Mouse (Mus musculus) midbrain, embryonic 13.5 days (tissue): ENCODE results near the gene Tspan1. TPM values are rescaled to one million over a fixed set of nuclear protein-coding genes. Genes with fewer than 3 reads are reported as not detected.
A peak's percentile ranks its signal among the peaks of the same experiment; 100 is the strongest.

Source experiments
- ATAC-seq: fragments of 200-750 bp; cut with Nextera tagmentation; 2 replicates; pipeline ENCODE4 v1.8.0; 2017; ENCODE audit warnings: mild to moderate bottlenecking, moderate TSS enrichment, moderate library complexity
- H3K27ac ChIP-seq: fragments of 300-500 bp; sonication (generic); 2 replicates; pipeline ENCODE4 v1.5.1; 2015; ENCODE audit warnings: inconsistent platforms, mild to moderate bottlenecking, moderate library complexity
- H3K27me3 ChIP-seq: fragments of 300-500 bp; sonication (generic); 2 replicates; pipeline ENCODE4 v1.6.1; 2015; ENCODE audit warnings: mild to moderate bottlenecking, inconsistent platforms
- H3K36me3 ChIP-seq: fragments of 300-500 bp; sonication (generic); 2 replicates; pipeline ENCODE4 v1.6.1; 2015; ENCODE audit warnings: mild to moderate bottlenecking, inconsistent platforms
- H3K4me1 ChIP-seq: fragments of 300-500 bp; sonication (generic); replicated peaks from 2 replicates; pipeline ENCODE4 v1.6.1; 2015; ENCODE audit warnings: inconsistent platforms
- H3K4me2 ChIP-seq: fragments of 300-500 bp; sonication (generic); replicated peaks from 2 replicates; pipeline ENCODE4 v1.6.1; 2015; ENCODE audit warnings: moderate library complexity, mild to moderate bottlenecking, inconsistent platforms
- H3K4me3 ChIP-seq: fragments of 300-500 bp; sonication (generic); replicated peaks from 2 replicates; pipeline ENCODE4 v1.5.1; 2015; ENCODE audit warnings: mild to moderate bottlenecking, inconsistent platforms
- H3K9ac ChIP-seq: fragments of 300-500 bp; sonication (generic); replicated peaks from 2 replicates; pipeline ENCODE4 v1.6.1; 2015; ENCODE audit warnings: mild to moderate bottlenecking, inconsistent platforms
- H3K9me3 ChIP-seq: fragments of 300-500 bp; sonication (generic); 2 replicates; pipeline ENCODE4 v1.6.1; 2016; ENCODE audit warnings: mild to moderate bottlenecking, inconsistent platforms
- WGBS: fragments of 180-500 bp; shearing (Covaris S2); methylation state at CpG from one replicate; pipeline ENCODE4 v1.1.7; 2015; 5-methylcytosine and 5-hydroxymethylcytosine counted together
- polyA plus RNA-seq: library from polyadenylated mRNA; unstranded; fragments of >200 nt; fragmentation: Nextera tagmentation; extraction: Ambion mirVana; gene quantifications from 2 replicates; pipeline ENCODE4 v1.2.1, GENCODE M21; 2015

Gene Tspan1
- 0.11 TPM in 1 of 2 replicates, not detected in the other for polyA plus RNA-seq

GRCm38 (mm10) chr4:116167404-116167803 is at the start of gene Tspan1:
Gene Tspan1 (minus strand): TSS chr4:116167601.
- Histone ChIP-seq H3K4me3 (no peak within 1 kb of the TSS), H3K27me3 (no peaks in the 10 kb centered on the region), H3K27ac (no peak within 1 kb of the TSS), H3K4me1 (no peaks in the 10 kb centered on the region), H3K4me2 (no peak within 1 kb of the TSS), H3K9me3 (no peaks in the 10 kb centered on the region), H3K9ac (no peak within 1 kb of the TSS), H3K36me3 (no peaks in the 10 kb centered on the region)
- ATAC-seq, result no peak
- WGBS, result 42% methylated on average over 7 of the region's 7 CpGs

DNA sequence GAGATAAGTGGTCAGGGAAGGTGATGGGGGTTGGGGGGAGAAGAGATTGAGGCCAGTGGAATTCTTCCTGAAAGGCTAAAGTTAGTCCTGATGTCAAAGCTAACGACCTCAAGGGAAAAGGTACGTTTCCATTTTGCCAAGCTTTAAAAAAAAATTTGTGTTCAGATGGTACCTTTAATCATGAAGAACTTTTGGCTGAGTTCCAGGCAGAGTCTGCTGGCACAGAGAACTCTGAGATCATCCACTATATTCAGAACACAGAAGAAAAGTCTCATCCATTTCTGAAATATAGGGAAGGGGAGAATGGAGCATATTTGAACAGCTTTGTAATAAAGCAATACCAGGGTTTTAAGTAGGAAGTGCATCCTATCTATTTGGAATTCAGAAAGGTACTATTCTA is 49.6 kb upstream of the Tspan1 start:
- no peaks in the 10 kb centered on the region for H3K9me3 ChIP-seq
- no peak overlapping the region for H3K4me2 ChIP-seq
- H3K9ac ChIP-seq, result no peak overlapping the region
- no peak overlapping the region for H3K27ac ChIP-seq
- no peak overlapping the region for H3K4me3 ChIP-seq
- 68% methylated on average over 2 of the region's 2 CpGs for WGBS
- no peak for ATAC-seq
- H3K36me3 ChIP-seq, result no peaks in the 10 kb centered on the region
- no peaks in the 10 kb centered on the region for H3K27me3 ChIP-seq
- peaks cover 9% of the 10 kb centered on the region for H3K4me1 ChIP-seq

DNA sequence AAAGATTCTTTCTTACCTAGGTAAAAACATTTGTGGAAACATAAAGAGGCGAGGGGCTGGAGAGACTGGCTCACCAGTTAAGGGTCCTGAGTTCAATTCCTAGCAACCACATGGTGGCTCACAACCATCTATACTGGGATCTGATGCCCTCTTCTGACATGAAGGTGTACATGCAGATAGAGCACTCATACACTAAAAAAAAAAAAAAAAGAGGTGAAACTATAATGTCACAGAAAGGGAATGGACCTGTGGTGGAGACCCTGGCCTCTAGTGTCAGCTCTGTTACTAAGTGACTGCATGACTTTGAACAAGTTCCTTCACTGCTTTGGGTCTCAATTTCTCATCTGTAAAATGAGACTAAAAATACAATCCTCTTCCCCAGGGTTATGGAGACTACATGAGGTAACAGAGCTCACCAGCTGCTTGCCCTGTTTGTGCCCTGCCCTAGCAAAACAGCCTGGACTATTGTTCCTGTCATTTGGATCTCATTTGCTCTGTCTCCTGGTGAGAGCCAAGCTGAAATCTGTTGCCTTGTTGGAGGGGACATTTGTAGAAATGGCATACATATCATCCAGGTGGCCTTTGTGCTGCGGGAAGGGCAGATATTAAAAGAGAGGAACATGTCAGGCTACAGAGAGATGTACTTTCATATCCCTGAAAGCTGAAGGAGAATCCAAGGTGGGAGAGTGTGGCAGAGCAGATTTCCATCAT is 48.6 kb upstream of the Tspan1 start:
- 93% methylated on average over 2 of the region's 2 CpGs for WGBS
- Histone ChIP-seq H3K9ac (no peak overlapping the region), H3K4me2 (no peak overlapping the region), H3K9me3 (no peaks in the 10 kb centered on the region), H3K36me3 (no peaks in the 10 kb centered on the region), H3K4me1 (peaks cover 9% of the 10 kb centered on the region), H3K27me3 (no peaks in the 10 kb centered on the region), H3K4me3 (no peak overlapping the region), H3K27ac (no peak overlapping the region)
- ATAC-seq, result no peak

DNA sequence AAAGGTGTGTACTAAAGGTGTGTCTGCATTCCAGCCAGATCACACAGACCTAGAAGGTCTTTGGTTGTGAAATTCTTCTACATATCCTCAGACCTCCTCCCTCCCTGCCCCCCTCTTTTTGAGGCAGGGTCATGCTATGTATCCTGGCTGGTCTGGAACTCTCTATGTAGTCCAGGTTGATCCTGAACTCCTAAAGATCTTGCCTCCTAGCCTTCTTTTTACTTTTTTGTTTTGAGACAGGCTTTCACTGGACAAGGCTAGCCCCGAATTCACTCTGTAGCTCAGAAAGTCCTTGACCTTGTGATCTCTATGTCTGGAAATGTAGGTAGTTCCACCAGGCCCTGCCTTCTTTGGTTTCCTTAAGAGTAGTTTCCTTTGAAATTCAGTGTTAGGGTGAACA is 41.5 kb upstream of the Tspan1 start:
- H3K9me3 ChIP-seq, result no peaks in the 10 kb centered on the region
- 82% methylated on average over 1 of the region's 1 CpGs for WGBS
- H3K4me1 ChIP-seq, result no peaks in the 10 kb centered on the region
- H3K27me3 ChIP-seq, result no peaks in the 10 kb centered on the region
- no peaks in the 10 kb centered on the region for H3K36me3 ChIP-seq
- H3K9ac ChIP-seq, result no peak overlapping the region
- H3K27ac ChIP-seq, result no peak overlapping the region
- H3K4me2 ChIP-seq, result no peak overlapping the region
- no peak for ATAC-seq
- no peak overlapping the region for H3K4me3 ChIP-seq

DNA sequence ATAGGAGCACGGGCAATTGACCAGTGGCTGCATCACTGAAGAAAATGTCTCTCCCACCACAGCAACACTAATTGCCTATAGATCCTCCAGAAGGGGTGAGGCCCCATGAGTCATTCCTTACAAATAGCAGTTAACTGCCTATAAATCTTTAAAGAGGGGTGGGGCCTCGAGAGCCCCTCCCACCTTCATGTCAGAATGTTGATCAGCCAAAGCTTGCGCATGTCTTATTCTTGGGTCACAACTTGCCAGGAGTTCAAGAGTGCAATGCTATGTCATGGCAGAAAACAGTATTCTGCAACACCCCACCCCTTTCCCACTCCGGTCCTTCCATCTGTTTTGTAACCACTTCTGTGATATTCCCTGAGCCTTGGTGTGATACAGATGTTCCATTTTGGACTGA is 39.1 kb upstream of the Tspan1 start:
- Histone ChIP-seq H3K4me2 (no peak overlapping the region), H3K4me1 (no peaks in the 10 kb centered on the region), H3K27ac (no peak overlapping the region), H3K9ac (no peak overlapping the region), H3K27me3 (no peaks in the 10 kb centered on the region), H3K4me3 (no peak overlapping the region), H3K9me3 (no peaks in the 10 kb centered on the region), H3K36me3 (no peaks in the 10 kb centered on the region)
- 93% methylated on average over 4 of the region's 4 CpGs for WGBS
- ATAC-seq, result no peak

DNA sequence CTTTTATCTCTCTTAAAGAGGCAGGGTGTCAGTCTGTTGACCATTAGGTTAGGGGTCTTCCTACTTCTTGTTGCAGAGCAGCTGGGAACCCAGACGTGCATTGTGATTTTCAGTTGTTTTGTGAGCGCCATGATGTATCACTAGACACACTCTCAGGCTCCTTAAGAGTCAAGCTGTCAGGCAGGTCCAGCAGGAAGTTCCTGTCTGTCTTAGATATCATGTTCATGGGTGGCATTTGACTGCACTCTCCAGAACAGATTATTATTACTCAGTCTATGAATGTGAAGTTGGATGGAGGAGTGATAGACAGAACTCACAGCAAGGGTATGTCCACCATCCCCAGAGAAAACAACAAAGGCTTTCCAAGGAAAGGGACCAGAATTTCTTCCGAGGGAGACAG is 37.0 kb upstream of the Tspan1 start:
- WGBS, result 76% methylated on average over 3 of the region's 3 CpGs
- no peaks in the 10 kb centered on the region for H3K36me3 ChIP-seq

DNA sequence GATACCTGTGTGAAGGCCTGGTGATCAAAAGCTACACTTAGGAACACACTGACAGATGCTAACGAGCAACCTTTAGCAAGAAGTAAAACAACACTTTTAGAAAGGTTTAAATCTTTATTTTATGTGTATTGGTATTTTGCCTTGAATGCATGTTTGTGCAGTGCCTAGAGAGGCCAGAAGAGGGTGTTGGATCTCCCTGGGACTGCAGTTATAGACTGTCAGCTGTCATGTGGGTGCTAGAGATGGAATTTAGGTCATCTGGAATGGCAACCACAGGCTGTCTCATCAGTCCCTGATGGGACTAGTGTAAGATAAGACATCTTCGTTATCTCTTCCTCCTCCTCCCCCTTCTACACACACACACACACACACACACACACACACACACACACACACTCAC is 31.0 kb upstream of the Tspan1 start:
- WGBS, result 73% methylated on average over 2 of the region's 2 CpGs
- no peak for ATAC-seq
- no peaks in the 10 kb centered on the region for H3K36me3 ChIP-seq

More for the DNA sequence above, 37.0 kb upstream of the Tspan1 start:
- no peak overlapping the region for H3K27ac ChIP-seq
- H3K4me3 ChIP-seq, result no peak overlapping the region
- no peaks in the 10 kb centered on the region for H3K27me3 ChIP-seq
- H3K4me1 ChIP-seq, result no peaks in the 10 kb centered on the region
- no peaks in the 10 kb centered on the region for H3K9me3 ChIP-seq
- no peak for ATAC-seq
- H3K4me2 ChIP-seq, result no peak overlapping the region
- no peak overlapping the region for H3K9ac ChIP-seq

DNA sequence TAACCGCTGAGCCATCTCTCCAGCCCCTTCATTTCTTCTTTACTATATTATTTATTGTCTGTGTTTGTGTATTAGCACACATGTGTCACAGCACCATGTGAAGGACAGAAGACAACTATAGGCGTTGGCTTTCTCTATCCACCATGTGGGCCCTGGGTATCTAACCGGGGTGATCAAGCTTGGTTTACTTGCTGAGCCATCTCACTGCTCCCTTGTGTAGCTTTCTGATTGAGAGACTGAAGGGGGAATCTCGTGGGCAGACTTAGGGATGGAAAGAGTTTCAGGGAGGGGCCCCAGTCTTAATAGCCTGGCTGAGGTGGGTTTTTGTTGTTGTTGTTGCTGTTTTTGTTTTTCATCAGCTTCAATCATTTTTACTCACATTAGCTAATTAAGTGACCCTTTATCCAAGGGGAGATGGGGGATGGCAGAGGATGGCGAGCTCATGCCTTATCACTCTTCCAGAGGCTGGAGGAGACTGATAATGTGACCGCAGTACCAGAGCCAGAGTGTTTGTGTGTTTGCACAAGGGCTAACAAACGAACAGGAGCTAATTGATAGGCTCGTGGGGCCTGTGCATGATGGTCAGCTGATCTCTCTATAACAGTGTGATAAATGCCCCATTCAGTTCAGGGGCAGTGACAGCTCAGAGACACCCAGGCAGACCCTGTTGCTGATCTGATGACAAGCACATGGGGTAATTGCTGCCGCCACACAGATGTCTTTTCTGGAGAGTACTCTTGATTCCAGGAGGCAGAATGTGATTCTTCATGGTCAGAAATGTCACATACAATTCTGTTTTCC is 26.4 kb upstream of the Tspan1 start:
- Histone ChIP-seq H3K4me3 (no peak overlapping the region), H3K4me1 (no peaks in the 10 kb centered on the region), H3K27me3 (no peaks in the 10 kb centered on the region), H3K36me3 (no peaks in the 10 kb centered on the region), H3K4me2 (no peak overlapping the region), H3K9ac (no peak overlapping the region), H3K27ac (no peak overlapping the region), H3K9me3 (no peaks in the 10 kb centered on the region)
- ATAC-seq, result no peak
- 75% methylated on average over 9 of the region's 9 CpGs for WGBS

More for the DNA sequence above, 31.0 kb upstream of the Tspan1 start:
- Histone ChIP-seq H3K9me3 (no peaks in the 10 kb centered on the region), H3K4me1 (no peaks in the 10 kb centered on the region), H3K27ac (no peak overlapping the region), H3K4me3 (no peak overlapping the region), H3K4me2 (no peak overlapping the region), H3K9ac (no peak overlapping the region), H3K27me3 (no peaks in the 10 kb centered on the region)

GRCm38 (mm10) chr4:116192286-116192835 is 25.0 kb upstream of the Tspan1 start:
- no peaks in the 10 kb centered on the region for H3K9me3 ChIP-seq
- H3K27ac ChIP-seq, result no peak overlapping the region
- no peak overlapping the region for H3K4me3 ChIP-seq
- no peak for ATAC-seq
- H3K4me2 ChIP-seq, result no peak overlapping the region
- 58% methylated on average over 4 of the region's 4 CpGs for WGBS
- H3K36me3 ChIP-seq, result no peaks in the 10 kb centered on the region
- no peaks in the 10 kb centered on the region for H3K4me1 ChIP-seq
- no peaks in the 10 kb centered on the region for H3K27me3 ChIP-seq
- no peak overlapping the region for H3K9ac ChIP-seq

GRCm38 (mm10) chr4:116185083-116185482 is 17.7 kb upstream of the Tspan1 start:
- Histone ChIP-seq H3K4me3 (no peak overlapping the region), H3K36me3 (no peaks in the 10 kb centered on the region), H3K9ac (no peak overlapping the region), H3K4me1 (peaks cover 9% of the 10 kb centered on the region; the same call in 1 of the 2 replicates), H3K9me3 (no peaks in the 10 kb centered on the region), H3K27me3 (peaks cover 5% of the 10 kb centered on the region; the same call in 1 of the 2 replicates), H3K4me2 (no peak overlapping the region), H3K27ac (no peak overlapping the region)
- no peak for ATAC-seq
- 93% methylated on average over 4 of the region's 4 CpGs for WGBS

DNA sequence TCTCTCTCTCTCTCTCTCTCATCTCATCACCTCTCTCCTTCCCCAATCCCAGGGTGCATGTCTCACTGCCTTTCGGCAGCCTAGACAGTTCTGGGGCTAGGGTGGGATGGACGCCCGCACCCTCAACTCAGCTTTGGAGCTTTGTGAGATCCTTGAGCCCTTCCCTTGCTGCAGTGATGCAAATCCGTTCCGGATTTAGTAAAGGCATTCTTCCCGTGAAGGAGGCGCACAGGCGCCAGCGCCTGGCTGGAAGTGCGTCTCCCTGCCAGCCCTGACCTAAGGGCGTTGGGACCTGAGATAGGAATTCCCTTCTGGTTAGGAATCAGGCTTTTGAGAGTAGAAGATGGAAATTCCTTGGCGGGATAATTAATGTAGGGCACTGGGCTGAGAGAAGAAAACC is 15.3 kb upstream of the Tspan1 start:
- Histone ChIP-seq H3K4me2 (peak overlapping the region; percentile 45), H3K9me3 (no peaks in the 10 kb centered on the region), H3K9ac (peak overlapping the region; percentile 55), H3K4me1 (peaks cover 9% of the 10 kb centered on the region; the same call in 1 of the 2 replicates), H3K27me3 (peaks cover 5% of the 10 kb centered on the region; the same call in 1 of the 2 replicates), H3K27ac (no peak overlapping the region), H3K4me3 (0 out of 2 replicates have a peak overlapping the region, but pooled peaks have one; percentile 4), H3K36me3 (no peaks in the 10 kb centered on the region)
- ATAC-seq, result no peak
- 2% methylated on average over 12 of the region's 12 CpGs for WGBS

GRCm38 (mm10) chr4:116182079-116182478 is 14.7 kb upstream of the Tspan1 start:
- ATAC-seq, result no peak
- peaks cover 5% of the 10 kb centered on the region; the same call in 1 of the 2 replicates for H3K27me3 ChIP-seq
- H3K27ac ChIP-seq, result no peak overlapping the region
- peaks cover 13% of the 10 kb centered on the region for H3K4me1 ChIP-seq
- H3K4me2 ChIP-seq, result no peak overlapping the region
- no peaks in the 10 kb centered on the region for H3K36me3 ChIP-seq
- 26% methylated on average over 3 of the region's 3 CpGs for WGBS
- no peaks in the 10 kb centered on the region for H3K9me3 ChIP-seq
- no peak overlapping the region for H3K9ac ChIP-seq
- H3K4me3 ChIP-seq, result no peak overlapping the region
